ENCODE assay signal across 25 mouse cellular contexts in genomic region chr7:30895217-30895616, GRCm38 (mm10). TPM values are rescaled to one million over a fixed set of nuclear protein-coding genes. Genes with fewer than 3 reads are reported as not detected.
"Had no signal": no experiment of that assay in that cellular context is flagged by ENCODE, and none has a peak within 500 bp of the region (broad histone marks: within the 10 kb centered on the region; RNA-seq: fewer than 3 reads in every experiment).

No protein-coding gene starts in this region.

- H3K27me3 ChIP-seq: midbrain, embryonic 12.5 days; midbrain, embryonic 15.5 days; neural tube, embryonic 12.5 days; neural tube, embryonic 15.5 days had no signal

- H3K4me1 ChIP-seq: midbrain, embryonic 12.5 days; midbrain, embryonic 15.5 days; neural tube, embryonic 12.5 days; neural tube, embryonic 15.5 days had no signal

- DNase-seq: kidney, adult 18-20 months; kidney, adult 9 months; kidney, postnatal 14 days; kidney, postnatal 4 days; lung, embryonic 14.5 days; right cerebral cortex, adult 18-20 months; right cerebral cortex, postnatal 14 days; spleen, adult 18-20 months; thymus, adult 2 months; thymus, postnatal 14 days; thymus, postnatal 4 days had no signal

- H3K9ac ChIP-seq: liver, embryonic 14.5 days; lung, embryonic 14.5 days; midbrain, embryonic 12.5 days; midbrain, embryonic 15.5 days; neural tube, embryonic 12.5 days; neural tube, embryonic 15.5 days had no signal

- H3K4me3 ChIP-seq: left cerebral cortex, adult 2 months; midbrain, embryonic 12.5 days; midbrain, embryonic 15.5 days; neural tube, embryonic 12.5 days; neural tube, embryonic 15.5 days had no signal

- H3K9me3 ChIP-seq: midbrain, embryonic 12.5 days; midbrain, embryonic 15.5 days; neural tube, embryonic 12.5 days; neural tube, embryonic 15.5 days had no signal

- H3K36me3 ChIP-seq: midbrain, embryonic 12.5 days; midbrain, embryonic 15.5 days; neural tube, embryonic 12.5 days; neural tube, embryonic 15.5 days had no signal

- H3K27ac ChIP-seq: left cerebral cortex, adult 2 months; liver, embryonic 14.5 days; macrophage; midbrain, embryonic 12.5 days; midbrain, embryonic 15.5 days; neural tube, embryonic 12.5 days; neural tube, embryonic 15.5 days; stomach, postnatal 0 days had no signal

- ATAC-seq: lung, postnatal 0 days; midbrain, embryonic 15.5 days had no signal

- H3K4me2 ChIP-seq: lung, embryonic 14.5 days; midbrain, embryonic 12.5 days; midbrain, embryonic 15.5 days; neural tube, embryonic 12.5 days; neural tube, embryonic 15.5 days had no signal

RNA-seq across cellular contexts. Expression of gene Cd22, which starts 15.1 kb away (rescaled TPM):
- polyA plus RNA-seq: limb, embryonic 11.5 days; midbrain, embryonic 12.5 days; midbrain, embryonic 15.5 days; neural tube, embryonic 12.5 days had no signal

RNA-seq across cellular contexts. Expression of gene Hamp2, which starts 29.3 kb away (rescaled TPM):
- polyA plus RNA-seq: intestine, embryonic 14.5 days; kidney, embryonic 16.5 days; limb, embryonic 11.5 days; liver, embryonic 14.5 days; lung, embryonic 14.5 days; lung, postnatal 0 days; macrophage; midbrain, embryonic 12.5 days; midbrain, embryonic 15.5 days; neural tube, embryonic 12.5 days; neural tube, embryonic 15.5 days; stomach, embryonic 14.5 days had no signal

RNA-seq across cellular contexts. Expression of gene Ffar1, which starts 33.9 kb away (rescaled TPM):
- polyA plus RNA-seq: kidney, embryonic 16.5 days; limb, embryonic 11.5 days; lung, embryonic 14.5 days; lung, postnatal 0 days; macrophage; midbrain, embryonic 12.5 days; midbrain, embryonic 15.5 days; neural tube, embryonic 12.5 days; neural tube, embryonic 15.5 days; stomach, embryonic 14.5 days had no signal

RNA-seq across cellular contexts. Expression of gene Ffar3, which starts 39.2 kb away (rescaled TPM):
- polyA plus RNA-seq: limb, embryonic 14.5 days; liver, embryonic 14.5 days; lung, embryonic 14.5 days; lung, postnatal 0 days; macrophage; midbrain, embryonic 12.5 days; midbrain, embryonic 15.5 days; neural tube, embryonic 12.5 days; neural tube, embryonic 15.5 days; stomach, embryonic 14.5 days had no signal
